In the genomic region with DNA sequence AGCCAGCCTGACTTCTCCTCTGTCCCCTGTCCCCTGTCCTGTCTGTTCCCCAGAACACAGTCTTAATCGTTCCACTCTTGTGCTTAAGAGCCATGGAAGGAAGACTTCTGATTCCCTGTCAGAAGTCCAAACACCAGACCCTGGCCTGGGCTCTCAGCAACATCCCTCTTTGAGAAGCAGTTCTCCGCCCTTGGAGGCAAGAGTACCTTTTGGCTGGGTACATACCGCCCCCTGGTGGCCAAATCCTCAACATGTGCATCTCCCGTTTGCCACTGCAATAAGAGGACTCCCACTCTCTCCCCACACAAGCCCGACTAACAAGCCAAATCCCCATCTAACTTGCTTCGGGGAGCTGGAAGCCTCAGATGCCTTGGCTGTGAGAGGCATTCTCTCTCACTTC, we compare ENCODE assay signal across 8 mouse cellular contexts. TPM values are rescaled to one million over a fixed set of nuclear protein-coding genes. Genes with fewer than 3 reads are reported as not detected.
A peak's percentile ranks its signal among the peaks of the same experiment; 100 is the strongest.
DNase-seq lines count a peak whose midpoint lies in the region; ATAC-seq and TF ChIP-seq lines count a peak whose summit lies in the region.

No protein-coding gene starts in this region.

- TF ChIP-seq EP300 in ES-Bruce4 (IDR thresholded peaks at IDR 0.05; ENCODE audit: insufficient read depth, low read depth, low read length) = no peak
- TF ChIP-seq EP300 in heart, postnatal 0 days (IDR thresholded peaks at IDR 0.05; ENCODE audit: low read depth) = no peak

- H3K9me3 ChIP-seq in ES-Bruce4 (replicated peaks; ENCODE audit: control insufficient read depth, insufficient read depth, low read length, poor library complexity, severe bottlenecking) = no peaks in the 10 kb centered on the region
- H3K9me3 ChIP-seq in heart, postnatal 0 days (replicated peaks; ENCODE audit: control insufficient read depth, low read length) = no peaks in the 10 kb centered on the region

- peak; percentile 28 for DNase-seq in fibroblast of lung, adult 2 months (ENCODE audit: low read depth)
- DNase-seq in heart, postnatal 0 days (ENCODE audit: low spot score) = peak; percentile 54
- DNase-seq in layer of hippocampus, adult 9-10 months (ENCODE audit: low spot score) = peak; percentile 83
- DNase-seq in lung, postnatal 36 days = peak; percentile 87
- peak; percentile 83 for DNase-seq in right cerebral cortex, adult 18-20 months
- DNase-seq in urinary bladder, adult 2 months (ENCODE audit: low spot score) = peak; percentile 67

- peak; percentile 95 for TF ChIP-seq CTCF in ES-Bruce4 (IDR thresholded peaks at IDR 0.05; ENCODE audit: low read depth, low read length)
- peak; percentile 93 for TF ChIP-seq CTCF in bone marrow macrophage, adult 2 months (IDR thresholded peaks at IDR 0.05; ENCODE audit: low read depth, low read length)
- TF ChIP-seq CTCF in heart, postnatal 0 days (IDR thresholded peaks at IDR 0.05; ENCODE audit: low read depth) = peak; percentile 88

- H3K27ac ChIP-seq in ES-Bruce4 (ENCODE audit: insufficient read depth, low read length) = no peak overlapping the region
- H3K27ac ChIP-seq in bone marrow macrophage, adult 2 months (ENCODE audit: insufficient read depth, low read depth, low read length) = no peak overlapping the region
- no peak overlapping the region for H3K27ac ChIP-seq in heart, postnatal 0 days (ENCODE audit: low read depth)

- no peaks in the 10 kb centered on the region for H3K4me1 ChIP-seq in ES-Bruce4 (ENCODE audit: control insufficient read depth, insufficient read depth, low read length)
- no peaks in the 10 kb centered on the region for H3K4me1 ChIP-seq in bone marrow macrophage, adult 2 months (ENCODE audit: control insufficient read depth, insufficient read depth, low read length)
- H3K4me1 ChIP-seq in heart, postnatal 0 days (ENCODE audit: control insufficient read depth, insufficient read depth) = no peaks in the 10 kb centered on the region

- TF ChIP-seq POLR2A in ES-Bruce4 (IDR thresholded peaks at IDR 0.05; ENCODE audit: insufficient read depth, low read length) = no peak
- no peak for TF ChIP-seq POLR2A in bone marrow macrophage, adult 2 months (IDR thresholded peaks at IDR 0.05; ENCODE audit: borderline replicate concordance, low read depth, low read length)

- no peak overlapping the region for H3K4me2 ChIP-seq in heart, postnatal 0 days (ENCODE audit: low read depth, low read length)

- WGBS in heart, postnatal 0 days = 3% methylated on average over 6 of the region's 6 CpGs

- ATAC-seq in heart, postnatal 0 days (ENCODE audit: insufficient read depth, low read depth) = 0 out of 2 replicates have a peak, but pooled peaks have one; percentile 20

- H3K4me3 ChIP-seq in ES-Bruce4 (ENCODE audit: low read depth, low read length) = no peak overlapping the region
- H3K4me3 ChIP-seq in bone marrow macrophage, adult 2 months (ENCODE audit: insufficient read depth, low read length) = no peak overlapping the region
- no peak overlapping the region for H3K4me3 ChIP-seq in heart, postnatal 0 days (ENCODE audit: low read depth, low read length)

- no peak overlapping the region for H3K9ac ChIP-seq in ES-Bruce4 (ENCODE audit: low read depth, poor library complexity, severe bottlenecking)
- H3K9ac ChIP-seq in heart, postnatal 0 days (replicated peaks; ENCODE audit: low read depth, low read length) = no peak overlapping the region

- H3K27me3 ChIP-seq in ES-Bruce4 (ENCODE audit: control insufficient read depth, insufficient read depth, low read length, poor library complexity, severe bottlenecking) = no peaks in the 10 kb centered on the region
- H3K27me3 ChIP-seq in heart, postnatal 0 days (ENCODE audit: control insufficient read depth, insufficient read depth, low read length) = 0 out of 2 replicates have a peak, but pooled peaks cover 3% of the 10 kb centered on the region

- H3K36me3 ChIP-seq in ES-Bruce4 (ENCODE audit: control insufficient read depth, insufficient read depth, low read length, poor library complexity, severe bottlenecking) = no peaks in the 10 kb centered on the region
- no peaks in the 10 kb centered on the region for H3K36me3 ChIP-seq in heart, postnatal 0 days (replicated peaks; ENCODE audit: control insufficient read depth, insufficient read depth, low read length)

RNA-seq across cellular contexts. Expression of a gene that starts 32.3 kb away (rescaled TPM):
- 9.7 and 11.9 TPM in 2 replicates for polyA plus RNA-seq in ES-Bruce4 (2011; ENCODE audit: insufficient read depth, insufficient read length, low read depth, missing spikeins)
- not detected in 2 replicates for polyA plus RNA-seq in bone marrow macrophage, adult 2 months (2012; ENCODE audit: insufficient read depth, insufficient read length, missing spikeins)
- 1.5 and 7.3 TPM in 2 replicates for total RNA-seq in heart, postnatal 0 days (2014; rRNA removed; ENCODE audit: low replicate concordance)
- 0.26 and 0.27 TPM in 2 replicates for polyA plus RNA-seq in heart, postnatal 0 days (2015; fragmentation: Nextera tagmentation; extraction: Ambion mirVana)
- polyA plus RNA-seq in urinary bladder, adult 2 months (2012; rRNA removed) = 10.7 and 15.5 TPM in 2 replicates

RNA-seq across cellular contexts. Expression of a gene that starts 44.5 kb away (rescaled TPM):
- not detected in 2 replicates for polyA plus RNA-seq in ES-Bruce4 (2011; ENCODE audit: insufficient read depth, insufficient read length, low read depth, missing spikeins)
- polyA plus RNA-seq in bone marrow macrophage, adult 2 months (2012; ENCODE audit: insufficient read depth, insufficient read length, missing spikeins) = not detected in 2 replicates
- total RNA-seq in heart, postnatal 0 days (2014; rRNA removed; ENCODE audit: low replicate concordance) = 0.12 TPM in 1 of 2 replicates, not detected in the other
- polyA plus RNA-seq in heart, postnatal 0 days (2015; fragmentation: Nextera tagmentation; extraction: Ambion mirVana) = 0.07 and 0.11 TPM in 2 replicates
- polyA plus RNA-seq in urinary bladder, adult 2 months (2012; rRNA removed) = 0.04 and 0.08 TPM in 2 replicates

RNA-seq across cellular contexts. Expression of a gene that starts 44.5 kb away (rescaled TPM):
- polyA plus RNA-seq in ES-Bruce4 (2011; ENCODE audit: insufficient read depth, insufficient read length, low read depth, missing spikeins) = 126 and 137 TPM in 2 replicates
- polyA plus RNA-seq in bone marrow macrophage, adult 2 months (2012; ENCODE audit: insufficient read depth, insufficient read length, missing spikeins) = 27.3 and 36.7 TPM in 2 replicates
- 5.9 and 49.2 TPM in 2 replicates for total RNA-seq in heart, postnatal 0 days (2014; rRNA removed; ENCODE audit: low replicate concordance)
- 64.4 and 68.9 TPM in 2 replicates for polyA plus RNA-seq in heart, postnatal 0 days (2015; fragmentation: Nextera tagmentation; extraction: Ambion mirVana)
- polyA plus RNA-seq in urinary bladder, adult 2 months (2012; rRNA removed) = 63.4 and 72.6 TPM in 2 replicates

RNA-seq across cellular contexts. Expression of a gene that starts 49.3 kb away (rescaled TPM):
- polyA plus RNA-seq in ES-Bruce4 (2011; ENCODE audit: insufficient read depth, insufficient read length, low read depth, missing spikeins) = 19.5 and 20.0 TPM in 2 replicates
- not detected in 2 replicates for polyA plus RNA-seq in bone marrow macrophage, adult 2 months (2012; ENCODE audit: insufficient read depth, insufficient read length, missing spikeins)
- total RNA-seq in heart, postnatal 0 days (2014; rRNA removed; ENCODE audit: low replicate concordance) = not detected in 2 replicates
- 0.12 TPM in 1 of 2 replicates, not detected in the other for polyA plus RNA-seq in heart, postnatal 0 days (2015; fragmentation: Nextera tagmentation; extraction: Ambion mirVana)
- polyA plus RNA-seq in urinary bladder, adult 2 months (2012; rRNA removed) = 11.7 and 15.8 TPM in 2 replicates

Comparison
In these comparisons a context has a peak if more than half of its experiments do, and no peak if none do; other contexts are left out.
1. DNase-seq: peak in every context shown above with its lines; median percentile 87 in lung, postnatal 36 days; 83 in layer of hippocampus, adult 9-10 months; 83 in right cerebral cortex, adult 18-20 months; 67 in urinary bladder, adult 2 months; 54 in heart, postnatal 0 days; 28 in fibroblast of lung, adult 2 months.